Mouse (Mus musculus) E14TG2a.4 (cell line): ENCODE results near the gene Gm37240.

Source experiments
- H3K27me3 ChIP-seq: 2 replicates; pipeline ENCODE4 v1.6.1; 2014; ENCODE audit warnings: low read length, control low read depth; ENCODE audit not compliant: insufficient read depth
- H3K36me3 ChIP-seq: 2 replicates; pipeline ENCODE4 v1.6.1; 2014; ENCODE audit warnings: low read length, control low read depth; ENCODE audit not compliant: insufficient read depth
- H3K4me1 ChIP-seq: replicated peaks from 2 replicates; pipeline ENCODE4 v1.6.1; 2014; ENCODE audit warnings: low read depth, low read length, control low read depth
- H3K4me3 ChIP-seq: replicated peaks from 2 replicates; pipeline ENCODE4 v1.5.1; 2014; ENCODE audit warnings: mild to moderate bottlenecking, low read length
- H3K9me3 ChIP-seq: 2 replicates; pipeline ENCODE4 v1.6.1; 2014; ENCODE audit warnings: low read length, control low read depth
- CTCF ChIP-seq: conservative IDR thresholded peaks from 2 replicates; pipeline ENCODE4 v1.5.1; 2014; ENCODE audit warnings: low read length
- NANOG ChIP-seq: IDR thresholded peaks from 2 replicates; pipeline ENCODE4 v1.6.1; 2014; ENCODE audit warnings: borderline replicate concordance, low read length, mixed read lengths
- POU5F1 ChIP-seq: IDR thresholded peaks from 2 replicates; pipeline ENCODE4 v1.6.1; 2014; ENCODE audit warnings: low read length, borderline replicate concordance

The Gm37240 gene

DNA sequence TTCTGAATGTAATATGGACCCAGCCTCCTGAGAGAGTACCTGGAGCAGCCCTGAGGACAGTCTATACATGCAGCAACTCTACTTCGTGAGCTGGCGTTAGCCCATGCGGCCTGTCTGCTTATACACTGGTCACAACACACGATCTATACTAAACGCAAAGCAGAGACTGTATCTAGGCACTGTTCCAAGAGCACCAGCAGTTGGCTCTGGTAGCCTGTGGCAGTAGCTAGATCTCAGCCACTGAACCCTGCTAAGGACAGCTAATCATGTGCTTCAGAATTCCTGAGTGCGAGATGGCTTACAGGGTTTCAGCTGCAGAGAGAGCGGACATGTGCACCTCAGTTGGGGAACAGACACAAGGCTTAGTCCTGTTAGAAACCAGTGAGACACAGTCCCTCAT, 524.4 kb downstream of the Gm37240 start:
- no peaks in the 10 kb centered on the region for H3K36me3 ChIP-seq

DNA sequence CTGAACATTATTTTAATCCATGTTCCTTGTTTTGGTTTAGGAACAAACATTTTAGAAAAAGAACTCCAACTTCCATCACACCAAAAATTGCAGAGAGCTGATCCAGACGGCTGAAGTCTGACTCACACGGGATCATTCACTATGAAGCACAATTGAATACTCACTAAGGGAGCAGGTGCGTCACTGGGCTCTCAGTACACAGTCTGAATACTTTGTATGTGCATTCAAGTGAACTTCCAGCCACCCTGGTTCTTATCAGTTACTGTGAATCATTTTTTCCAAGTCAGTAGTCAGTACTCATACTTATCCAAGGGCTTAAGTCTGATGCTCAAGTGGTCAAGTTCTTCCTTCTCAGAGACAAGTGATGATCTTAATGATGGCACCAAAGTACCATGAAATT, 530.9 kb downstream of the Gm37240 start:
- Histone ChIP-seq H3K27me3 (no peaks in the 10 kb centered on the region), H3K4me1 (0 out of 2 replicates have a peak, but pooled peaks cover 3% of the 10 kb centered on the region), H3K36me3 (no peaks in the 10 kb centered on the region), H3K9me3 (no peaks in the 10 kb centered on the region), H3K4me3 (no peak overlapping the region)
- TF ChIP-seq NANOG (no peak), POU5F1 (no peak), CTCF (no peak)

More for the DNA sequence above, 524.4 kb downstream of the Gm37240 start:
- H3K4me3 ChIP-seq: no peak overlapping the region
- TF ChIP-seq CTCF (no peak), POU5F1 (no peak), NANOG (no peak)
- H3K9me3 ChIP-seq: peaks cover 14% of the 10 kb centered on the region
- H3K4me1 ChIP-seq: no peaks in the 10 kb centered on the region; the same call in 1 of the 2 replicates
- no peaks in the 10 kb centered on the region for H3K27me3 ChIP-seq

DNA sequence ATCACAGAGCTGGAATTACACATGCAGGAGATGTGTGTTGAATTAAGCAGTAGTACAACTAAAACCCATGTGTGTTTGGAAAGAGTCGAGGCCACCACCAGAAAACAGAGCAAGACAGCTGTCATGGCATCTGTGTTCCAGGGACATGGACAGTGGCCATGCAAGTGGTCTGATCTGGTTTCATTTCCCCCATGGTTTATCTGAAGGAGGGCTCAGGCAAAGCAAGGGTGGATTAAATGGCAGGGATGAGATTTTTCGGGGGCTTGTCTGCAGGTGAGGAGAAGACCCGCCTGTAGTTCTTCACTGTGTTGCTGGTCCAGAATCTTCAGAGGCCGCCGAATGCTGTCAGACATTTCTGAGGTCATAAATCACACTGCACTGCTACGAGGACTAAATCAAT, 539.3 kb downstream of the Gm37240 start:
- Histone ChIP-seq H3K4me1 (no peaks in the 10 kb centered on the region), H3K36me3 (no peaks in the 10 kb centered on the region), H3K27me3 (no peaks in the 10 kb centered on the region), H3K4me3 (no peak overlapping the region), H3K9me3 (no peaks in the 10 kb centered on the region)
- TF ChIP-seq POU5F1 (no peak), CTCF (no peak), NANOG (no peak)

DNA sequence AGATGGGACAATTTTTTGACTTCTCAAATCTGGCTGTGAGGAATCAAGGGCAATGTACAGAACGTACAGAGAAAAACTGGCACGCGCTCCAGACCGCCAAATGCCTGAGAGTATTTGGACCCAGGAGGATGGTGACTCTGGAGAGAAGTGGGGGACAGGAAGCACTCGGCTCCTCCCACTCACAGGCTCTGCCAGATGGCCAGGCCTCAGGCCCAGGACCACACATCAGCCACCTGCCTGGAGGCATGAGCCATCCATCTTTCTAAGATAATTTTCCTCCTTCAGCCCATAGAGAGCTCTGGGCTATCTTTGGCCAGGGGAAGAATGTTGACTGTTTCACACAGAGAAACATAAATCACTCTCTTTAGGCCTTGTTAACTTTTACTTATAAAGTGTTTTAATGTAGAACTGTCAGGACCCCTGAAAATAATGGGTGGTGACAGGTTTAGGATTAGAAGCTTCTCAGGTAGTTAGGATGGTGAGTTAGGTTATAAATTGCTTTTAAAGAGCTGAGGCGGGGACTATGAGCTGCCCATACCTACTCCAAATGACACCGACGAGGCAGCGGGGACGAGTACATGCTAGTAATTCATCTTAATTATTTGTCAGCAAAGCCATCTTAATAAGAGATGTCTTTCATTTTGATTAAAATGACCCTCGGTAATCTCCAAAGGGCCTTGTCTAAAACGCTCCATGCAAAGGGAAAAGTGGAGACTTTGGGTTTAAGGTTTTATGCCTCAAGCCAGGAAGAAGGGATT, 546.0 kb downstream of the Gm37240 start:
- no peaks in the 10 kb centered on the region for H3K9me3 ChIP-seq
- H3K4me3 ChIP-seq: 0 out of 2 replicates have a peak overlapping the region, but pooled peaks have one; percentile 7
- peaks cover 43% of the 10 kb centered on the region for H3K4me1 ChIP-seq
- TF ChIP-seq POU5F1 (no peak), NANOG (no peak), CTCF (no peak)
- no peaks in the 10 kb centered on the region for H3K27me3 ChIP-seq
- H3K36me3 ChIP-seq: no peaks in the 10 kb centered on the region

DNA sequence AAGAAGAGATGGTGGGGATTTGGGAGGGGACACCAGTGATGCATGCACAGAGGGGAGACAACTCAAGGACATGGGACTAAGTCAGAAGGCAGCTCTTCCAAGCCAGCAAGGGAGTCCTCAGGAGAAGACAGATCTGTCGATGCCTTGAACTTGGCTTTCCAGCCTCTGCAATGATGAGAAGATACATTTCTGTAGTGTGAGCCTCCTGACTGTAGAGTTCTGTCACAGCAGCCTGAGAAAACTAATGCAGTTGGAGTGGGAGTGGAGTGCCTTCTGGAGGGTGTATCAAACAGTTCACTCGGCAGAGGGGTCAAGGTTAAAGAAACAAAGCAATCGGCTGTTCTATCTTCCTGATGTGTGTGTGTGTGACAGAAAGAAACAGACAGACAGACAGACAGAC, 546.8 kb downstream of the Gm37240 start:
- TF ChIP-seq NANOG (no peak), POU5F1 (no peak), CTCF (no peak)
- Histone ChIP-seq H3K36me3 (no peaks in the 10 kb centered on the region), H3K4me1 (peaks cover 43% of the 10 kb centered on the region)

DNA sequence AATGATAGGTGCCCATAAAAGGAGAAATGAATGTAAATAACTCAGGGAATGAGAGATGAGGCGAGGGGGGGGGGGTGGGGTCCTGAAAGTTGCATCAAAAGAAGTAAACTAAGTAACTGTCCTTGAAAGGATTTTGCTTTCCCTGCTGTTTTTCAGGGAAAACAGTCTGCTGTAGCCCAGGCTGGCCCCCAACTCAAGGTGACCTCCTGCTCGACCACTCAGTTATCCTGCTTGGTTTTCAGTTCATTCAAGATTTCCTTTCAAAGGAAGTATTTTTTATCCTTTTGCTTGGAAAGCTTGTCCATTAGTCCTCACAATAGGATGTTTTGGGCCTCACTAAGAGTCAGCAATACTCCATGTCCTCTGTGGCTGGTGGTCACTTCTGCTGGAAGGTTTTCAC, 547.4 kb downstream of the Gm37240 start:
- no peaks in the 10 kb centered on the region for H3K9me3 ChIP-seq
- no peak overlapping the region for H3K4me3 ChIP-seq
- H3K27me3 ChIP-seq: no peaks in the 10 kb centered on the region
- peaks cover 43% of the 10 kb centered on the region for H3K4me1 ChIP-seq
- no peaks in the 10 kb centered on the region for H3K36me3 ChIP-seq
- TF ChIP-seq POU5F1 (no peak), NANOG (no peak), CTCF (no peak)

More for the DNA sequence above, 546.8 kb downstream of the Gm37240 start:
- 0 out of 2 replicates have a peak overlapping the region, but pooled peaks have one; percentile 7 for H3K4me3 ChIP-seq
- no peaks in the 10 kb centered on the region for H3K27me3 ChIP-seq
- no peaks in the 10 kb centered on the region for H3K9me3 ChIP-seq

DNA sequence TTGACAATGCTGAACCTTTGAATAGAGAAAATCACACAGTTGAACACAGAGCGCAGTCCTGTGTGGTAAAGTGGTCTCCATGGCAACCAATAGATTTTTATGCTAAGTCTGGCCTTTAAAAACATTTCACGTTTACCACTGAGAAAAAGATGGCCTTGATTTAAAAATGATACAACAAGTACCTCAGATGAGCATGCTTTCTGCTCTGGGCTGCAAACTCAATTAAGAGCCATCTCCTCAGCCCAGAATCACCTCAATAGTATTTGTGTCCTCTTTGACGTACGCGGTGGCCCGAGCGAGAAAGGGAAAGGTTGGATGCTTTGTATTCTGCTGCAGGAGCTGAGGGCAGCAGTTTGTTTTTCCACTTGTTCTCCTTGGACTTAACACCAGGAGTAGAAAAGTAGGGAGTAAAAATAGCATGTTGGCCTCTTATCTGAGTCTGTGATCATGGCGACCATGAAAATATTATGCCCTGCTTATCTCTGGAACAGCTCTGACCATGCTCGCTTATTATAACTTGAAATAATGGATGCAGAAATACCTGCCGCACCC, 548.0 kb downstream of the Gm37240 start:
- Histone ChIP-seq H3K4me3 (no peak overlapping the region), H3K36me3 (no peaks in the 10 kb centered on the region), H3K27me3 (no peaks in the 10 kb centered on the region), H3K4me1 (peaks cover 43% of the 10 kb centered on the region), H3K9me3 (no peaks in the 10 kb centered on the region)
- TF ChIP-seq CTCF (no peak), NANOG (no peak), POU5F1 (no peak)

DNA sequence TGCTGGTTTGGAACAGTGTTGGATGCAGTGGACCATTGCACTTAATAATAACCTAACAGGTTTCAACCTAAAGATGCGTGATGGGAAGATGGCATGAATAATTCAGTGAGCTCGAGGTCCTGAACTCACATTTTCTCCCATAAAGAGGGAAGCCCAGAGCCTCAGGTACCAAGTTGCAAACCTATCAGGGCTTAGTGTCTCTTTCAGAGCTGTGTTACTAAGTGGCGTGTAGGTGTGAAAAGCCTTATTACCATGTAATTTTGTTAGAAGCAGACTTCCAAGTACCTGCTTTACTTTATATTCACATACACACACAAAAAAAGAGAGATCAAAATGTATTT, 548.6 kb downstream of the Gm37240 start:
- TF ChIP-seq NANOG: no peak
- no peak for TF ChIP-seq CTCF
- no peak for TF ChIP-seq POU5F1
- Histone ChIP-seq H3K4me3 (no peak overlapping the region), H3K27me3 (no peaks in the 10 kb centered on the region), H3K36me3 (no peaks in the 10 kb centered on the region), H3K4me1 (peaks cover 43% of the 10 kb centered on the region), H3K9me3 (no peaks in the 10 kb centered on the region)

DNA sequence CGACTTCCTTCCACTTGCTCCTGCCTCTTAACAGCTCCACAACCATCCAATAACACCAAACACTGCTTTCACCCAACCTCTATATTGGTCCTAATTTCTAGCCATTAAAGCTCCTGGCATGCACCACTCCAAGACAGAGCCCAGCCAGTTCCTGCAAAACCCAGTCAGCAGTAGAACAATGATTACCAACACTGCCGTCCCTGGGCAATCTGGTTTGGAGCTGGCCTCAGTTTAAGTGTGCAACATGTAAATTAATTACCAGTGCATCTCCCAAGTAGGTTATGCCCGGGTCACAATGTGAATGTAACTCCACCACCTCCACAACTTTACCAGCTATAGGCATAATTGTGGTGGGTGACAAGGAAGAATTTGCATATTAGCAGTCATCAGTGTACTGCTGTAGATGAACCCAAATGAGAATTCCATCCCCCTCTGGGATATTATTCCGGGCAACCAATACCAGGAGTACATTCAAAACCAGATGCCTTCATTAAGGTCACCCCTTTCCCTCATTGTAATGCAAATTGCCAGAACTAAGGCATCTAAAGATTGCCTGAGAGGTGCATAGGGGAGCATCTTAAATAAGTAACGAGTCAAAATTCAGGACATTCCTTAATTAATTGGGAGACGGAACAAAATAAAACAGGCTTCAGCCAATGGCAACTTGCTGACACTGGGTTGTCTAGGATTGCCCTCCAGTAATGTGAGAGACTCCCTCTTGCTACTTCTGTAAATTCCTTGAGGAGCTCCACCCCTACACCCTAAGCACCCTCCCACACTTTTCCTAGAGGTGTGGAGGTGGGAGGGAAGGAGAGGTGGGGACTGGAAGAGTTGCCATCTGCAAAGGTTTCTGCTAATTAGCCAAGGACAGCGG, 549.2 kb downstream of the Gm37240 start:
- H3K36me3 ChIP-seq: no peaks in the 10 kb centered on the region
- H3K4me1 ChIP-seq: peaks cover 43% of the 10 kb centered on the region
- no peaks in the 10 kb centered on the region for H3K9me3 ChIP-seq
- TF ChIP-seq POU5F1 (peak; percentile 77), NANOG (peak; percentile 53; the same call in 1 of the 2 replicates), CTCF (no peak)
- no peak overlapping the region for H3K4me3 ChIP-seq
- no peaks in the 10 kb centered on the region for H3K27me3 ChIP-seq
